Mouse (Mus musculus) stomach, postnatal 0 days (tissue): Measurements from ENCODE around the gene Mvk. TPM values are rescaled to one million over a fixed set of nuclear protein-coding genes. Genes with fewer than 3 reads are reported as not detected.
A peak's percentile ranks its signal among the peaks of the same experiment; 100 is the strongest.

Source experiments
- ATAC-seq: fragments of 200-750 bp; cut with Nextera tagmentation; 2 replicates; pipeline ENCODE4 v1.8.0; 2017; ENCODE audit not compliant: low FRiP score, low TSS enrichment
- DNase-seq: peaks from one replicate; pipeline ENCODE4 v3.0.0-alpha.2; 2016; ENCODE audit warnings: low spot score
- H3K27ac ChIP-seq: fragments of 300-500 bp; sonication (generic); replicated peaks from 2 replicates; pipeline ENCODE4 v1.5.1; 2014; ENCODE audit warnings: mild to moderate bottlenecking, control low read depth
- H3K27me3 ChIP-seq: fragments of 300-500 bp; sonication (generic); 2 replicates; pipeline ENCODE4 v1.6.1; 2014; ENCODE audit warnings: low read length; ENCODE audit not compliant: control insufficient read depth, insufficient read depth
- H3K36me3 ChIP-seq: fragments of 300-500 bp; sonication (generic); 2 replicates; pipeline ENCODE4 v1.6.1; 2014; ENCODE audit warnings: low read length, mixed read lengths; ENCODE audit not compliant: control insufficient read depth, insufficient read depth
- H3K4me1 ChIP-seq: fragments of 300-500 bp; sonication (generic); replicated peaks from 2 replicates; pipeline ENCODE4 v1.6.1; 2014; ENCODE audit warnings: antibody characterized with exemption; ENCODE audit not compliant: control insufficient read depth, insufficient read depth
- H3K4me2 ChIP-seq: fragments of 300-500 bp; sonication (generic); replicated peaks from 2 replicates; pipeline ENCODE4 v1.6.1; 2014; ENCODE audit warnings: low read depth, mild to moderate bottlenecking, control low read depth, moderate library complexity
- H3K4me3 ChIP-seq: fragments of 300-500 bp; sonication (generic); 2 replicates; pipeline ENCODE4 v1.5.1; 2014; ENCODE audit warnings: low read depth, low read length, control low read depth
- H3K9ac ChIP-seq: fragments of 300-500 bp; sonication (generic); 2 replicates; pipeline ENCODE4 v1.6.1; 2014; ENCODE audit warnings: mild to moderate bottlenecking, low read length, control low read depth, mixed read lengths
- H3K9me3 ChIP-seq: fragments of 300-500 bp; sonication (generic); 2 replicates; pipeline ENCODE4 v1.6.1; 2016; ENCODE audit warnings: low read length; ENCODE audit not compliant: control insufficient read depth
- CTCF ChIP-seq: IDR thresholded peaks from 2 replicates; pipeline ENCODE4 v1.5.1; 2016; ENCODE audit warnings: antibody characterized with exemption, low read depth, mild to moderate bottlenecking, moderate library complexity
- EP300 ChIP-seq: optimal IDR thresholded peaks from 2 replicates; pipeline ENCODE3; 2016; ENCODE audit warnings: antibody characterized with exemption
- WGBS: fragments of 180-500 bp; shearing (Covaris S2); extraction: QIAGEN DNeasy Blood & Tissue Kit; methylation state at CpG from one replicate; pipeline ENCODE4 v1.1.7; 2014; 5-methylcytosine and 5-hydroxymethylcytosine counted together
- polyA plus RNA-seq: library from polyadenylated mRNA; unstranded; fragments of >200 nt; fragmentation: Nextera tagmentation; extraction: Ambion mirVana; gene quantifications from 2 replicates; pipeline ENCODE4 v1.2.1, GENCODE M21; 2015

The Mvk gene
- polyA plus RNA-seq, 1 experiment from 2014 or later: 60.1 TPM

DNA sequence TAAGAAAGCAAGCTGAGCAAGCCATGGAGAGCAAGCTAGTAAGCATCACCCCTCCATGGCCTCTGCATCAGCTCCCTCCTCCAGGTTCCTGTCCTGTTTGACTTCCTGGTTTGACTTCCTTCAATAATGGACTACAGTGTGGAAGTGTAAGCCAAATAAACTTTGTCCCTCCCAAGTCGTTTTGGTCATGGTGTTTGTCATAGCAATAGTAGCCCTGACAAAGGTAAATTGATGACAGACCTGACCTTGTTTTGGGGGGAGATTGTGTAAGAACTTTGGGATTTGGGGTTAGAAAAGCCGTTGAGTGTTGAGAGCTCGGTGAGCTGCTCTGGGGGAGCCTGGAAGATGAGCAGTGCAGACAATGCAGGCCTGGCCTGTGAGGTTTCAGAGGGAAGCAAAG is 26.3 kb downstream of the Mvk start:
- DNase-seq (no peak), ATAC-seq (no peak)
- Histone ChIP-seq H3K4me1 (peaks cover 8% of the 10 kb centered on the region; the same call in 1 of the 2 replicates), H3K9me3 (no peaks in the 10 kb centered on the region), H3K27me3 (no peaks in the 10 kb centered on the region), H3K4me3 (no peak overlapping the region), H3K36me3 (no peaks in the 10 kb centered on the region), H3K9ac (no peak overlapping the region), H3K4me2 (no peak overlapping the region), H3K27ac (no peak overlapping the region)
- TF ChIP-seq EP300 (no peak), CTCF (no peak)
- 58% methylated on average over 3 of the region's 3 CpGs for WGBS

DNA sequence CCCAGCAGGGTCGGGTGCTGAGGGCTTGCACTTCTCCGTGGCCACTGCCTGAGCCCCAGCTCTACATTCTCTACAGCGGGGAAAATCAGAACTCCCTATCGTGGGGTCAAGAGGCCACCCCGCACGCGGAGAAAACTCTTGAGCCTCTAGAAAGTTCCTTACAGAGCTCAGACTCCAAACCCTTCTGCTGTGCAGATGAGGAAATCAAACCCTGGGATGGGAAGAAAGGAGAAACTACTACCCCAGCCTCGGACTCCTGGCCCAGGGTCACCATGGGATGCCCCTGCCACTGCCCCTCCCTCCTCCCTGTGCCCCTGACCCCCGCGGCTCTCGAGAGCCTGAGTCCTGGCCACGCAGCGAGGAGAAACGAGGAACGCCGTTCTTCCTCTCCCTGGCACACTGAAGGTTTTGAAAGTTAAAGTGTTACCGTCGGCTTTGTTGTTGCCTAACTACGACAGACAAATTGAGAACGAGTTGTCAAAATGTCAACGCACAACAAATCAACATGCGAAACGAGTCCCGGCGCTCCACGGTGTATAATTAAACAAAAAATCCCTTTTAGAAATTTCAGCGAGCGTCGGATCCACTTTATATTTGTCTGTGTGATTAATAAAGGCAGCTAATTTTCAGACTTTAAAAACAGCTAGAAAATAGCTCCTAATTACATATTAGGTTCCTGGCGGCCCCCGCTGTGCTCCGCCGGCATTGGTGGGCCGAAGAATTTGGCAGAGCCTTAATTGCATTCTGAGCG is 30.8 kb downstream of the Mvk start:
- Histone ChIP-seq H3K27ac (no peak overlapping the region), H3K27me3 (no peaks in the 10 kb centered on the region), H3K9ac (no peak overlapping the region), H3K9me3 (no peaks in the 10 kb centered on the region), H3K4me2 (no peak overlapping the region), H3K36me3 (no peaks in the 10 kb centered on the region), H3K4me1 (0 out of 2 replicates have a peak, but pooled peaks cover 2% of the 10 kb centered on the region), H3K4me3 (no peak overlapping the region)
- no peak for DNase-seq
- 45% methylated on average over 35 of the region's 35 CpGs for WGBS
- no peak for ATAC-seq
- TF ChIP-seq EP300 (no peak), CTCF (no peak)

DNA sequence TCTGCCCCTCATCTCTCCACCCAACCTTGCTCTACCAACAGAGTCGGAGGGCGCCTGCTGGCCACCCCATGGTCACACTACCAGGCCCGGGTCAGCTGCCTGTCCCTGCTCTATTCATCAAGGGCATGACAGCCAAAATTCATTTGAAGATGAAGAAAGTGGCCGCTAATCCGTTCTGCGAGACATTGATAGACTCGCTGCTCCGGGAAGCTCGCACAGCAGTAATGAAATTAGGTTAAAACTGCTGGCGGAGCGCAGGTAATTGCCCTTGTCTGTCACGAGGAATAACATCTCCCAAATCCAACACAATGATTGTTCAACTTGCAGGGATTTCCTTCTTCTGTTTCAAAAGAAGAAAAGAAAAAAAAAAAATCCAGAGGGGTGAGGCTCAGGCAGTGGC is 34.2 kb downstream of the Mvk start:
- no peak overlapping the region for H3K9ac ChIP-seq
- TF ChIP-seq CTCF: no peak
- no peak for TF ChIP-seq EP300
- WGBS: 82% methylated on average over 12 of the region's 12 CpGs
- 0 out of 2 replicates have a peak, but pooled peaks cover 2% of the 10 kb centered on the region for H3K4me1 ChIP-seq
- H3K4me3 ChIP-seq: no peak overlapping the region
- no peak overlapping the region for H3K27ac ChIP-seq
- H3K4me2 ChIP-seq: no peak overlapping the region
- DNase-seq (no peak), ATAC-seq (no peak)
- no peaks in the 10 kb centered on the region for H3K36me3 ChIP-seq
- no peaks in the 10 kb centered on the region for H3K9me3 ChIP-seq
- no peaks in the 10 kb centered on the region for H3K27me3 ChIP-seq

DNA sequence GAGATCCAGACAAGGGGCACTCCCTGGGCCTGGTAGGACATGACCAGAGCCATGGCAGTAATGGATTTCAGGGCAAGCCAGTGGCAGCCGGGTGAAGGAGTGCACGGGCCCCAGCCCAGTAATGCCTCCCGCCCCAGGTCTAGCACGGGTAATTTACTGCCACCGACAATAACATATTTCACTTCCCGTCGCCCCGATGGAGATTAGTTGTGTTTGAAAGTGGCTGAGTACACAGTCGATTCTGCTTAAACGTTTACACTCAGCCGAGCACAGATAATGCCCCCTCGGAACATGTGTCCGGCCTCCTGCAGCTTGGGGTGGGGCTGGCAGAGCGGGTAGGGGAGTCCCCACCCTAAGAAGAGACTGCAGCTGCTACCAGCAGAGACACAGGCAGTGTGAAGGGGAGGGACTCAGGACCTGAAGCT is 38.5 kb downstream of the Mvk start:
- H3K27ac ChIP-seq: no peak overlapping the region
- no peak overlapping the region for H3K4me2 ChIP-seq
- no peak for TF ChIP-seq EP300
- TF ChIP-seq CTCF: no peak
- no peaks in the 10 kb centered on the region for H3K9me3 ChIP-seq
- 6% methylated on average over 14 of the region's 14 CpGs for WGBS
- ATAC-seq (peak; percentile 72), DNase-seq (peak; percentile 76)
- H3K4me3 ChIP-seq: no peak overlapping the region
- no peaks in the 10 kb centered on the region for H3K27me3 ChIP-seq
- no peak overlapping the region for H3K9ac ChIP-seq
- no peaks in the 10 kb centered on the region for H3K4me1 ChIP-seq
- no peaks in the 10 kb centered on the region for H3K36me3 ChIP-seq

DNA sequence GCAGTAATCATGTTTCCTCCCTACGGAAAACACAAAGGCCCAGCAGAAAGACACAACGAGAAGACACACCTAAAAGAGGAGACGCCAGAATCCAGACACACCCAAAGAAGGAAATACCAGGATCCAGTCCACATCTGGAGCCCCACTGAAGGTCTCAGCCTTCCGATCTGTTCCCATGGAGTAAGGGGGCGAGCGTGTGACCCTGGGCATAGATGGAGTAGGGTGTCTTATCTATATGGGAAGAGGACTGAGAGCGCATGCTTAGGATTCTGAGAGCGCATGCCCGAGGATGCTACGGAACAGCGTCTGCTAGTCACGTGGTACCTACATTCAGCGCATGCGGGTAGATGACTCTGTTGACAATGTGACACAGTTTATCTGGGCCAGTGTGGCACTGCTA is 41.6 kb downstream of the Mvk start:
- no peaks in the 10 kb centered on the region for H3K27me3 ChIP-seq
- DNase-seq: no peak
- H3K4me2 ChIP-seq: no peak overlapping the region
- no peaks in the 10 kb centered on the region for H3K36me3 ChIP-seq
- H3K27ac ChIP-seq: no peak overlapping the region
- no peak overlapping the region for H3K4me3 ChIP-seq
- no peak for ATAC-seq
- H3K4me1 ChIP-seq: no peaks in the 10 kb centered on the region
- 84% methylated on average over 14 of the region's 14 CpGs for WGBS
- no peak overlapping the region for H3K9ac ChIP-seq
- H3K9me3 ChIP-seq: no peaks in the 10 kb centered on the region
- no peak for TF ChIP-seq CTCF
- TF ChIP-seq EP300: no peak

DNA sequence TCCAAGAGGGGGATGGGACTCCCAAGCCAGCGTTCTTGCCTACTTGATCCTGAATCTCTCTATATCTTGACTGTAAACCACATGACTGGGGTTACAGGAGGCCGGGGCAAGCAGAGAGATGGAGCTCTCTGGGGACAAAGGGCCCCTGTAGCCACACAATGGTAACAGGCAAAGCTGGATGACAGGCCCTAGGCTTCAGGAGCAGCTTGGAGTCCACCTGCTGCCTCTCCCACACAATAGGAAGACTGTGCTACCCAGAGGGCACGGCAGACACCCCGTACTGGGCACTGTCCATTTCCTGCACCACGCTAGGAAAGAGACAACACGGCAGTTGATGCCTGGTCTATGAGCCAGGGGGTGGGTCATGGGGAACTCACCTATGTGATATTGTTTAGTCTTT is 45.5 kb downstream of the Mvk start:
- Histone ChIP-seq H3K4me2 (no peak overlapping the region), H3K4me3 (no peak overlapping the region), H3K4me1 (no peaks in the 10 kb centered on the region), H3K27me3 (no peaks in the 10 kb centered on the region), H3K27ac (no peak overlapping the region), H3K9ac (no peak overlapping the region), H3K9me3 (no peaks in the 10 kb centered on the region), H3K36me3 (no peaks in the 10 kb centered on the region)
- WGBS: 84% methylated on average over 6 of the region's 6 CpGs
- ATAC-seq (no peak), DNase-seq (no peak)
- no peak for TF ChIP-seq CTCF
